Mouse (Mus musculus) heart, postnatal 0 days (tissue): ENCODE results near the gene Gm17079. TPM values are rescaled to one million over a fixed set of nuclear protein-coding genes. Genes with fewer than 3 reads are reported as not detected.

Experiments used
- ATAC-seq: fragments of 200-750 bp; cut with Nextera tagmentation; 2 replicates; pipeline ENCODE4 v1.8.0; 2017; ENCODE audit warnings: low read depth, moderate number of reproducible peaks, moderate library complexity; ENCODE audit not compliant: insufficient read depth
- DNase-seq: peaks from one replicate; pipeline ENCODE4 v3.0.0-alpha.2; 2016; ENCODE audit warnings: low spot score
- H3K27ac ChIP-seq: fragments of 300-500 bp; sonication (generic); 2 replicates; pipeline ENCODE4 v1.5.1; 2014; ENCODE audit warnings: low read depth, mild to moderate bottlenecking
- H3K27me3 ChIP-seq: fragments of 300-500 bp; sonication (generic); 2 replicates; pipeline ENCODE4 v1.6.1; 2014; ENCODE audit warnings: low read length, mixed read lengths; ENCODE audit not compliant: control insufficient read depth, insufficient read depth
- H3K36me3 ChIP-seq: fragments of 300-500 bp; sonication (generic); replicated peaks from 2 replicates; pipeline ENCODE4 v1.6.1; 2014; ENCODE audit warnings: low read length, mixed read lengths; ENCODE audit not compliant: control insufficient read depth, insufficient read depth
- H3K4me1 ChIP-seq: fragments of 300-500 bp; sonication (generic); 2 replicates; pipeline ENCODE4 v1.6.1; 2014; ENCODE audit warnings: antibody characterized with exemption; ENCODE audit not compliant: control insufficient read depth, insufficient read depth
- H3K4me2 ChIP-seq: fragments of 300-500 bp; sonication (generic); 2 replicates; pipeline ENCODE4 v1.6.1; 2014; ENCODE audit warnings: low read depth, mild to moderate bottlenecking, low read length, moderate library complexity
- H3K4me3 ChIP-seq: fragments of 300-500 bp; sonication (generic); 2 replicates; pipeline ENCODE4 v1.5.1; 2014; ENCODE audit warnings: low read depth, low read length
- H3K9ac ChIP-seq: fragments of 300-500 bp; sonication (generic); replicated peaks from 2 replicates; pipeline ENCODE4 v1.6.1; 2014; ENCODE audit warnings: low read depth, low read length, mixed read lengths
- H3K9me3 ChIP-seq: fragments of 300-500 bp; sonication (generic); replicated peaks from 2 replicates; pipeline ENCODE4 v1.6.1; 2016; ENCODE audit warnings: low read length; ENCODE audit not compliant: control insufficient read depth
- CTCF ChIP-seq: IDR thresholded peaks from 2 replicates; pipeline ENCODE4 v1.5.1; 2016; ENCODE audit warnings: antibody characterized with exemption, control low read depth, low read depth
- EP300 ChIP-seq: IDR thresholded peaks from 2 replicates; pipeline ENCODE4 v1.6.1; 2016; ENCODE audit warnings: antibody characterized with exemption, low read depth
- WGBS: fragments of 180-500 bp; shearing (Covaris S2); extraction: QIAGEN DNeasy Blood & Tissue Kit; methylation state at CpG from one replicate; pipeline ENCODE4 v1.1.7; 2014; 5-methylcytosine and 5-hydroxymethylcytosine counted together
- polyA plus RNA-seq: library from polyadenylated mRNA; unstranded; fragments of >200 nt; fragmentation: Nextera tagmentation; extraction: Ambion mirVana; gene quantifications from 2 replicates; pipeline ENCODE4 v1.2.1, GENCODE M21; 2015
- total RNA-seq: library from RNA; depleted of rRNA; stranded (reverse); fragments of >200 nt; gene quantifications from 2 replicates; pipeline ENCODE4 v1.2.3, GENCODE M21; 2014; ENCODE audit warnings: low replicate concordance; rRNA removed

The Gm17079 gene
- total and polyA plus RNA-seq, 2 experiments from 2014 or later = not detected

DNA sequence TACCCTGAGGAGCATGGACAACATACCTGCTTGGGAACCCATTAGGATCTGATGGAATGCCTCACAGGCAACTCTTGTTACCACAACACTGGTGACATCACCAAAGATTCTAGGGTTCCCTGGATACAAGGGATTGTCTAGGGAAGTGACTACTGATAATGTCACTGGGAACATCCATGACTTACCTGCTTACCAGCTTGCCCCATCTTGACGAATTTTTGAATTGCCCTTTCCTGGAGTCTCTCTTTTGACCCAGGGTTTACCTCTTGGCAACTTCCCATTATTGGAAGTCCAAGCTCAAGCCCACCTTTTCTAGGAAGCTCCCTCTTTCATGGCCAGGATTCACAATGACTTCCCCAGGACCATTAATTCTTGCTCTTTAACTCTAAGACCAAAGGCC, 21.8 kb upstream of the Gm17079 start, which contains the start of gene Gm5800:
Gene Gm5800 (minus strand): TSS at position 101 of the 400 bp plus-strand sequence.
- DNase-seq = no peak
- Histone ChIP-seq H3K27ac (no peak within 1 kb of the TSS), H3K9ac (no peak within 1 kb of the TSS), H3K27me3 (no peaks in the 10 kb centered on the region), H3K4me3 (no peak within 1 kb of the TSS), H3K4me1 (no peaks in the 10 kb centered on the region), H3K9me3 (no peaks in the 10 kb centered on the region), H3K36me3 (no peaks in the 10 kb centered on the region), H3K4me2 (no peak within 1 kb of the TSS)
- TF ChIP-seq EP300 (no peak), CTCF (no peak)
- no peak for ATAC-seq
- 19% methylated on average over 1 of the region's 1 CpGs for WGBS

- no peak overlapping the region for H3K4me2 ChIP-seq
- TF ChIP-seq EP300 (no peak), CTCF (no peak)
- no peaks in the 10 kb centered on the region for H3K4me1 ChIP-seq
- no peaks in the 10 kb centered on the region for H3K9me3 ChIP-seq
- no peak for DNase-seq
- no peak overlapping the region for H3K9ac ChIP-seq
- no peaks in the 10 kb centered on the region for H3K36me3 ChIP-seq
- ATAC-seq = no peak
- no peak overlapping the region for H3K4me3 ChIP-seq
- H3K27me3 ChIP-seq = no peaks in the 10 kb centered on the region
- no peak overlapping the region for H3K27ac ChIP-seq
- 85% methylated on average over 5 of the region's 5 CpGs for WGBS
These were observed 18.0 kb downstream of the Gm17079 start for GRCm38 (mm10) chr14:51677269-51677668.

Other genes starting within 250 kb of the Gm17079 start
- not detected in 2 replicates for gene Vmn2r89, start 243.6 kb downstream of the Gm17079 start, total RNA-seq
- not detected in 2 replicates for gene Vmn2r89, start 243.6 kb downstream of the Gm17079 start, polyA plus RNA-seq
- gene Gm5622, start 142.7 kb downstream of the Gm17079 start, total RNA-seq = not detected in 2 replicates
- gene Gm5622, start 142.7 kb downstream of the Gm17079 start, polyA plus RNA-seq = not detected in 2 replicates
- not detected in 2 replicates for gene Gm17175, start 121.4 kb downstream of the Gm17079 start, total RNA-seq
- gene Gm17175, start 121.4 kb downstream of the Gm17079 start, polyA plus RNA-seq = not detected in 2 replicates
- gene Gm17174, start 103.3 kb downstream of the Gm17079 start, total RNA-seq = not detected in 2 replicates
- not detected in 2 replicates for gene Gm17174, start 103.3 kb downstream of the Gm17079 start, polyA plus RNA-seq
- gene Gm17078, start 84.2 kb downstream of the Gm17079 start, total RNA-seq = not detected in 2 replicates
- gene Gm17078, start 84.2 kb downstream of the Gm17079 start, polyA plus RNA-seq = not detected in 2 replicates
- not detected in 2 replicates for gene Gm4181, start 59.8 kb downstream of the Gm17079 start, total RNA-seq
- not detected in 2 replicates for gene Gm4181, start 59.8 kb downstream of the Gm17079 start, polyA plus RNA-seq
- not detected in 2 replicates for gene Gm5800, start 21.7 kb upstream of the Gm17079 start, total RNA-seq
- gene Gm5800, start 21.7 kb upstream of the Gm17079 start, polyA plus RNA-seq = not detected in 2 replicates
- gene Ang4, start 78.1 kb upstream of the Gm17079 start, total RNA-seq = not detected in 2 replicates
- not detected in 2 replicates for gene Ang4, start 78.1 kb upstream of the Gm17079 start, polyA plus RNA-seq
- not detected in 2 replicates for gene AY358078, start 104.6 kb upstream of the Gm17079 start, total RNA-seq
- gene AY358078, start 104.6 kb upstream of the Gm17079 start, polyA plus RNA-seq = not detected in 2 replicates
- gene Ear6, start 158.2 kb upstream of the Gm17079 start, total RNA-seq = not detected in 2 replicates
- gene Ear6, start 158.2 kb upstream of the Gm17079 start, polyA plus RNA-seq = not detected in 2 replicates
- gene Mettl17, start 189.4 kb upstream of the Gm17079 start, total RNA-seq = 21.6 and 57.0 TPM in 2 replicates
- 27.2 and 37.7 TPM in 2 replicates for gene Mettl17, start 189.4 kb upstream of the Gm17079 start, polyA plus RNA-seq
- not detected in 2 replicates for gene Slc39a2, start 197.4 kb upstream of the Gm17079 start, total RNA-seq
- gene Slc39a2, start 197.4 kb upstream of the Gm17079 start, polyA plus RNA-seq = 0.15 and 0.26 TPM in 2 replicates
- gene Ndrg2, start 218.7 kb upstream of the Gm17079 start, total RNA-seq = 785 and 1,158 TPM in 2 replicates
- gene Ndrg2, start 218.7 kb upstream of the Gm17079 start, polyA plus RNA-seq = 581 and 591 TPM in 2 replicates
- gene Tppp2, start 223.0 kb upstream of the Gm17079 start, total RNA-seq = not detected in 2 replicates
- gene Tppp2, start 223.0 kb upstream of the Gm17079 start, polyA plus RNA-seq = not detected in 2 replicates
- not detected in 2 replicates for gene Rnase13, start 227.3 kb upstream of the Gm17079 start, total RNA-seq
- not detected in 2 replicates for gene Rnase13, start 227.3 kb upstream of the Gm17079 start, polyA plus RNA-seq